Mouse (Mus musculus): Measurements from ENCODE around the gene Acad11. TPM values are rescaled to one million over a fixed set of nuclear protein-coding genes. Genes with fewer than 3 reads are reported as not detected.

Acad11 gene
- 0.81 and 15.6 TPM in 2 replicates for polyA plus RNA-seq (2012; ENCODE audit: low replicate concordance)

GRCm38 (mm10) chr9:104063244-104063961 is at the start of gene Acad11:
Gene Acad11 (plus strand): TSS chr9:104063377.

DNA sequence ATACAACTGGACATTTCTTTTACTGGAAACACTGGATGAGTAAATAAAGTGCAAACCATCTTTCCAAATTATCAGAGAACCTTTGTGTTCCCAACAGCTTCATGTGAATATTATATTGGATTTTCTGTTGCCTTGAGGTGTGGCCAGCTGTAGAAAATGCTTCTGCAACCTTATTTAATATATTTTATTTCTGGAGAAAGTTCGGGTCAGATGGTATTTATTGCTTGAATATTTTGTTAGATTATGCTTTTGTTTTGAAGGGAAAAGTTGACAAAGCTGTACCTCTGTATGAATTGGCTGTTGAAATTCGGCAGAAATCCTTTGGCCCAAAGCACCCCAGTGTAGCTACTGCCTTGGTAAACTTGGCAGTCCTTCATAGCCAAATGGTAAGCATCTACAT is 22.8 kb upstream of the Acad11 start, which contains the start of gene Gm28305:
Gene Gm28305, plus strand, starts transcription at position 301 of the 400 bp plus-strand sequence.

GRCm38 (mm10) chr9:104062430-104063243 is 540 bp upstream of the Acad11 start, which contains the start of gene Uba5:
Gene Uba5 (minus strand): TSS chr9:104063134.

DNA sequence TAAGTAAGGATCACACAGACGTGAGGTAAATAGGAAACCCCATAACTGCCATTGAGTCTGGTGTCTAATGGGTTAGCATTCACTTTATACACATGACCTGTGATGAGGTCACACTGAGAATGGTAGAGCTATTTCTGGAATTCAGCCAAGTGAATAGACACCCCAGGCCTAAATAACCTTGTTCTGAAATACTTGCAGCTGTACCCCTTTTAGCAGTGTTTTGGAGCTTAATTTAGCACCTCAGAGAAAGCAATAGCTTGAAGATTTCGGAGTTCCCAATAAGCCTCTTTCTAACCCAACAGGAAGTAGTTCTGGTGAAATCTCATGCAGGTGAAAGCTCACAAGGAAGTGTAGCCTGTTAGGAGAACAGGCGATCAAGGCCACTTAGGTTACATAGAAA is 63.7 kb downstream of the Acad11 start, which contains the start of gene Ackr4:
Gene Ackr4, minus strand, starts transcription at position 101 of the 400 bp plus-strand sequence.

Other genes with a start within 250 kb of the Acad11 start
- gene Nphp3, start 60.8 kb upstream of the Acad11 start, polyA plus RNA-seq (2012; ENCODE audit: low replicate concordance) = 0.14 and 0.36 TPM in 2 replicates
- gene Gm28305, start 22.7 kb upstream of the Acad11 start, polyA plus RNA-seq (2012; ENCODE audit: low replicate concordance) = not detected in 2 replicates
- gene Uba5, start 243 bp upstream of the Acad11 start, polyA plus RNA-seq (2012; ENCODE audit: low replicate concordance) = 3.4 and 5.0 TPM in 2 replicates
- not detected in 2 replicates for gene Ackr4, start 63.6 kb downstream of the Acad11 start, polyA plus RNA-seq (2012; ENCODE audit: low replicate concordance)
- 20.9 and 36.3 TPM in 2 replicates for gene Dnajc13, start 199.6 kb downstream of the Acad11 start, polyA plus RNA-seq (2012; ENCODE audit: low replicate concordance)